Mouse (Mus musculus) liver, postnatal 0 days (tissue): Measurements from ENCODE around the gene Tor1b. TPM values are rescaled to one million over a fixed set of nuclear protein-coding genes. Genes with fewer than 3 reads are reported as not detected.

Experiments
- ATAC-seq: fragments of 200-750 bp; cut with Nextera tagmentation; 2 replicates; pipeline ENCODE4 v1.8.0; 2017; ENCODE audit warnings: mild to moderate bottlenecking, moderate library complexity
- DNase-seq: peaks from one replicate; pipeline ENCODE4 v3.0.0-alpha.2; 2016
- H3K27ac ChIP-seq: fragments of 300-500 bp; sonication (generic); 2 replicates; pipeline ENCODE4 v1.5.1; 2014; ENCODE audit warnings: antibody characterized with exemption, moderate library complexity, mild to moderate bottlenecking, low read depth
- H3K27me3 ChIP-seq: fragments of 300-500 bp; sonication (generic); 2 replicates; pipeline ENCODE4 v1.6.1; 2014; ENCODE audit warnings: low read length, control low read depth, mixed read lengths; ENCODE audit not compliant: insufficient read depth
- H3K36me3 ChIP-seq: fragments of 300-500 bp; sonication (generic); replicated peaks from 2 replicates; pipeline ENCODE4 v1.6.1; 2014; ENCODE audit warnings: mild to moderate bottlenecking, control low read depth, low read length, moderate library complexity, mixed read lengths; ENCODE audit not compliant: insufficient read depth
- H3K4me1 ChIP-seq: fragments of 300-500 bp; sonication (generic); 2 replicates; pipeline ENCODE4 v1.6.1; 2014; ENCODE audit warnings: antibody characterized with exemption, mild to moderate bottlenecking, control low read depth; ENCODE audit not compliant: insufficient read depth
- H3K4me2 ChIP-seq: fragments of 300-500 bp; sonication (generic); 2 replicates; pipeline ENCODE4 v1.6.1; 2014; ENCODE audit warnings: low read depth, mild to moderate bottlenecking, low read length, moderate library complexity, mixed read lengths
- H3K4me3 ChIP-seq: fragments of 300-500 bp; sonication (generic); 2 replicates; pipeline ENCODE4 v1.5.1; 2014; ENCODE audit warnings: low read depth, low read length
- H3K9ac ChIP-seq: fragments of 300-500 bp; sonication (generic); replicated peaks from 2 replicates; pipeline ENCODE4 v1.6.1; 2014; ENCODE audit warnings: mild to moderate bottlenecking, moderate library complexity
- H3K9me3 ChIP-seq: fragments of 300-500 bp; sonication (generic); 2 replicates; pipeline ENCODE4 v1.6.1; 2016; ENCODE audit warnings: mild to moderate bottlenecking, control low read depth, low read length, mixed read lengths
- CTCF ChIP-seq: sonication (generic); IDR thresholded peaks from 2 replicates; pipeline ENCODE4 v1.5.1; 2016; ENCODE audit warnings: antibody characterized with exemption, low read depth
- EP300 ChIP-seq: IDR thresholded peaks from 2 replicates; pipeline ENCODE4 v1.6.1; 2016; ENCODE audit warnings: antibody characterized with exemption, low read depth, mild to moderate bottlenecking
- WGBS: fragments of 180-500 bp; shearing (Covaris S2); extraction: QIAGEN DNeasy Blood & Tissue Kit; methylation state at CpG from one replicate; pipeline ENCODE4 v1.1.7; 2014; ENCODE audit not compliant: insufficient replicate concordance; 5-methylcytosine and 5-hydroxymethylcytosine counted together
- polyA plus RNA-seq: library from polyadenylated mRNA; unstranded; fragments of >200 nt; fragmentation: Nextera tagmentation; extraction: Ambion mirVana; gene quantifications from 2 replicates; pipeline ENCODE4 v1.2.1, GENCODE M21; 2015

Tor1b gene
- polyA plus RNA-seq, 1 experiment from 2014 or later = 29.2 TPM

DNA sequence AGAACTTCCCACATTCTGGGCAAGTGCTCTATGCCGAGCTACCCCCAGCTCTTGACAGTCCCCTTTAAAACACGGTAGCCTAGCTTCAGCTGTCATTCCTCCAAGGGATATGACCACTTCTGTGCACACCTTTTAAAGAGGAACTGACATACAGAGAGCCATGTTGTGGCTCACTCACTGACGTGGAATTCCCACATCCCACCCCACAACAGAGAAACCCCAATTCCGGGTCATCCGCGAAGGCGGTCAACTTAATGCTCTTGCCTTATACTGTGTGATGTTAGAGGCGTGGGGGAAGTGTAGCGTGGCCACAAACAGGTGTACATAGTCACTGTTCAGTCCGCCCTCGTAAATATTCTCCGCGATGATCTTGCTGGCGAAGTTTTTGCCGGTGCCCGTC is 14.1 kb downstream of the Tor1b start:
- no peaks in the 10 kb centered on the region for H3K9me3 ChIP-seq
- 5% methylated on average over 16 of the region's 16 CpGs for WGBS
- peak overlapping the region; percentile 98 for H3K27ac ChIP-seq
- no peak for TF ChIP-seq CTCF
- no peak for TF ChIP-seq EP300
- H3K9ac ChIP-seq = peak overlapping the region; percentile 99
- H3K27me3 ChIP-seq = no peaks in the 10 kb centered on the region
- H3K4me2 ChIP-seq = peak overlapping the region; percentile 81
- DNase-seq (no peak), ATAC-seq (peak; percentile 20)
- peak overlapping the region; percentile 99 for H3K4me3 ChIP-seq
- peaks cover 35% of the 10 kb centered on the region for H3K36me3 ChIP-seq
- H3K4me1 ChIP-seq = peaks cover 24% of the 10 kb centered on the region

GRCm38 (mm10) chr2:30967352-30968327 is 14.9 kb downstream of the Tor1b start, which contains the start of gene Tor1a:
TSS of gene Tor1a (minus strand) at chr2:30967933.
- Histone ChIP-seq H3K9me3 (no peaks in the 10 kb centered on the region), H3K9ac (peak within 1 kb of the TSS; percentile 99), H3K4me2 (peak within 1 kb of the TSS; percentile 81), H3K4me3 (peak within 1 kb of the TSS; percentile 99), H3K4me1 (peaks cover 24% of the 10 kb centered on the region), H3K36me3 (peaks cover 32% of the 10 kb centered on the region), H3K27me3 (no peaks in the 10 kb centered on the region), H3K27ac (peak within 1 kb of the TSS; percentile 98)
- peak; percentile 91 for DNase-seq
- WGBS = 3% methylated on average over 57 of the region's 59 CpGs
- ATAC-seq = peak; percentile 90
- TF ChIP-seq EP300 = peak; percentile 38; the same call in 1 of the 2 replicates
- 0 out of 2 replicates have a peak, but pooled peaks have one; percentile 9 for TF ChIP-seq CTCF

GRCm38 (mm10) chr2:30981790-30982513 is 29.2 kb downstream of the Tor1b start, which contains the start of the genes BC005624 and Usp20:
TSS of gene BC005624 (minus strand) at chr2:30982201.
TSS of gene Usp20 (plus strand) at chr2:30982279.
- H3K9me3 ChIP-seq = no peaks in the 10 kb centered on the region
- peak within 1 kb of the TSS; percentile 82 for H3K4me3 ChIP-seq
- peak; percentile 100 for DNase-seq
- under 1% methylated on average over 60 of the region's 66 CpGs for WGBS
- H3K4me1 ChIP-seq = peaks cover 19% of the 10 kb centered on the region
- H3K36me3 ChIP-seq = peaks cover 15% of the 10 kb centered on the region
- TF ChIP-seq CTCF (peak; percentile 43; the same call in 1 of the 2 replicates), EP300 (peak; percentile 29; the same call in 1 of the 2 replicates)
- peak within 1 kb of the TSS; percentile 74 for H3K27ac ChIP-seq
- peak within 1 kb of the TSS; percentile 93 for H3K4me2 ChIP-seq
- H3K9ac ChIP-seq = peak within 1 kb of the TSS; percentile 85
- peak; percentile 97 for ATAC-seq
- H3K27me3 ChIP-seq = no peaks in the 10 kb centered on the region

DNA sequence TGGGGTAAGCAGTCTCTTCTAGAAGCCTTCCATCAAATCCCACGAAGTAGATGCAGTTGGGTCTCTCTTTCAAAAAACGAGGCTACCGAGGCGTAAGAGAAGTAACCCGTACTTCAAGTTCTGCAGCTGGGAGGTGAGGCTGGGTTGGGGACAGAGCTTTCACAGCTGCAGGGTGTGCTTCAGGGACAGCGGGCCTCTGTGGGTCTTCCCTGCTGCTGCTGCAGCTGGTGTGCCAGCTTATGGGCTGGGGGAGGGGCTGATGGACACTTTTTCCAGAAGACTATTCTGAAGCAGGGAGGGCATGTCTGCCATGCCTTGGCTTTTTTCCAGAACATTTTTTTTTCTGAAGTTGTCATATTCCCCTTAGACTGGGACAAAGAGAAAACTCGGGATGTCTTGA is 30.3 kb downstream of the Tor1b start:
- no peak overlapping the region for H3K27ac ChIP-seq

GRCm38 (mm10) chr2:30985111-30986020 is 32.6 kb downstream of the Tor1b start:
- peak; percentile 68 for DNase-seq

More for the DNA sequence above, 30.3 kb downstream of the Tor1b start:
- H3K4me2 ChIP-seq = peak overlapping the region; percentile 93
- no peaks in the 10 kb centered on the region for H3K9me3 ChIP-seq
- peak overlapping the region; percentile 72; the same call in 1 of the 2 replicates for H3K9ac ChIP-seq
- whole genome bisulfite sequencing = 46% methylated on average over 7 of the region's 7 CpGs
- no peak for TF ChIP-seq CTCF
- TF ChIP-seq EP300 = no peak
- DNase-seq = no peak
- peaks cover 10% of the 10 kb centered on the region for H3K36me3 ChIP-seq
- H3K27me3 ChIP-seq = no peaks in the 10 kb centered on the region
- H3K4me3 ChIP-seq = peak overlapping the region; percentile 82
- H3K4me1 ChIP-seq = peaks cover 19% of the 10 kb centered on the region
- no peak for ATAC-seq

More at GRCm38 (mm10) chr2:30985111-30986020, 32.6 kb downstream of the Tor1b start:
- WGBS = 34% methylated on average over 17 of the region's 17 CpGs
- H3K4me1 ChIP-seq = peaks cover 19% of the 10 kb centered on the region
- no peak overlapping the region for H3K9ac ChIP-seq
- no peak for ATAC-seq
- H3K27me3 ChIP-seq = no peaks in the 10 kb centered on the region
- no peak for TF ChIP-seq CTCF
- no peaks in the 10 kb centered on the region for H3K36me3 ChIP-seq
- H3K4me3 ChIP-seq = no peak overlapping the region
- H3K27ac ChIP-seq = no peak overlapping the region
- H3K4me2 ChIP-seq = peak overlapping the region; percentile 44; the same call in 1 of the 2 replicates
- H3K9me3 ChIP-seq = no peaks in the 10 kb centered on the region
